Mouse (Mus musculus) kidney, adult 11 months (tissue): Measurements from ENCODE around the gene Tspan5.

ENCODE experiments used
- DNase-seq: peaks from one replicate; pipeline ENCODE4 v3.0.0; 2022

Gene Tspan5

DNA sequence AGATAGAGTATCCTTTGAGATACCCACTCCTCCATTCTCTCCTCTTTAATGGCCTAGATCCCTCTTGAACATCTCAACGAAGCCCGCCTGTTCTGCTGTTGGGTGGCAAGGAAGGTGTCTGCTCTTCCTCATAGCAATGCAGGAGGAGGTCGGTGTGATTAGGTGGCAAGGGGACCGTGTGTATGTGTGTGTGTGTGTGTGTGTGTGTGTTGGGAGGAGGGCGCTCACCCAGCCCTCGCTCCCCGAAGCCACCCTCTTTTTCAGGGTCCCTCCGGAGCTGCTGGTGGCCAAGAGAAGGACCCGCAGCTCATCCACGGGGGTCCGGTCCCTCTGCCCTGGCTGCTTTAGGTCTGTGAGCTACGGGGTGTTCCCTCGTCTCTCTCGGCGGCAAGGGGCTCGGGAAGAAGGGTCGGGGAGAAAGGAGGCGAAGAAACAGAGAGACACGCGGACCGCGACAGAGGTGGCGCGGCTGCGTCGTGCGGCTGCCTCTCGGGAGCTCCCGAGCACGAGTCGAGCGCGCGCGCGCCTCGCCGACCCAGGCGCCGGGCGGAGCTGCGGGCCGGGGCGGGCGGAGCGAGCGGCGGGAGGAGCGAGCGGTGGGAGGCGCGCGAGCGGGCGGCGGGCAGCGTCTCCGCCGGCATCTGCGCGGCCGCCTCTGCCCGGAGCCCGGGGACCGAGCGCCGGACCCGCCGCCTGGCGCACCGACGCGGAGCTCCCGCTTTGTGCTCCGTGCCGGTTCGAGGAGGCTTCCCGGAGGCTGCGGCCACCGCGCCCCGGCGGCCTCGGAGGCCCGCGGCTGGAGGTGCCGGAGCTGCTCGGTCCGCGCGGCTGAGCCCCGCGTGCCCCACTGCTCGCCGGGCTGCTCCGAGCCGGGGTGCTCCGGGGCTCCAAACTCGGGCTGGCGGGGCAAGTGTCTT, at the start of gene Tspan5:
Gene Tspan5, plus strand, starts transcription at position 547 of the 917 bp plus-strand sequence.
- peak; percentile 57 for DNase-seq

DNA sequence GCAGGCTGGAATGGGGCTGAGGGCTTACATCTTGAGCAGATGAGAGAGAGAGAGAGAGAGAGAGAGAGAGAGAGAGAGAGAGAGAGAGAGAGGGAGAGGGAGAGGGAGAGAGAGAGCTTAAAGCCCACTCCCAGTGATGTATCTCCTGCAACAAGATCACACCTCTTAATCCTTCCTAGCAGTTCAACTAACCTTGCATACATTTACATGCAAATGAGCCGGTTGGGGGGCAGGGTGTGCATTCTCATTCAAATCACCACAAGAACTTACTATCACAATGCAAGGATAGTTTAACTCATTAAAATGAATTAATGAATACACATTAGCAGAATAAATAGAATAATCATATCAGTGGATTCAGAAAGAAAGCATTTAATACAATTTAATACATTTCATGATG, 49.7 kb upstream of the Tspan5 start:
- no peak for DNase-seq

DNA sequence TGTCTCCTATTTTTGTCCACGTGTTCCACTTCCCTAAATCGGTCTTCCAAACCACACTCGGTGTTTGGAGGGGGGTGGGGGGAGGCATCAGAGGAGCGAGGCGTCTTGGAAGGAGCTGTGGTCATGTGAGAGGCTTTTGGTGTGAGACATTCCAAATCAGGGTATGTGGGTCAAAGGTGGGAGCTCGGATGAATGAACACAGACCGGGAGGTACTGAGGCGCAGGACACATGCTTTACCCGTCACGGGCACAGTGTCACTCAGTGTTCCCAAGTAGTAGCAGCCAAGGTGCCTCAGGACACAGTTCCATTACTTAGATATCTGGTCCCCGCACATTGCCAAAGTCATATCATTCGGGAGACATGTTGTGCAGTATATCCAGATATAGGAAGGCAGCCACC, 38.6 kb upstream of the Tspan5 start:
- DNase-seq = peak; percentile 63

DNA sequence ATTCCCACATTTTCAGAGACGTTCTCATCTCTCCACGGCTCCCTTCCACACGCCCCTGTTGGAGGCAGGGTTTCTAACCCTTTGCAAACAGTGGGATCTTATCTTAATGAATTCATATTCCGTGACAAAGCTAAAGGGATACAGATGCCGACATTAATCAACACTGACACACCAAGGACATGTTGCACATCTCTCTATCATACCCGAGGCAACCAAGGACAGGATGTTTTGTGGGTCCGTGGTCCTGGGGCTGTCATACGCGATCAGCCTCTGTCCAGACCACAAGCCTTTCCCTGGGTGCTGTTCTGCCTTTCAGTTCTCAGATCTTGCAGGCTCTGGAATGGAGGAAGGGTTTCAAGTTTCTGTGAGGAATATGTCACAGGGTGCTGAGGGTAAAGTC, 37.5 kb upstream of the Tspan5 start:
- DNase-seq = no peak

DNA sequence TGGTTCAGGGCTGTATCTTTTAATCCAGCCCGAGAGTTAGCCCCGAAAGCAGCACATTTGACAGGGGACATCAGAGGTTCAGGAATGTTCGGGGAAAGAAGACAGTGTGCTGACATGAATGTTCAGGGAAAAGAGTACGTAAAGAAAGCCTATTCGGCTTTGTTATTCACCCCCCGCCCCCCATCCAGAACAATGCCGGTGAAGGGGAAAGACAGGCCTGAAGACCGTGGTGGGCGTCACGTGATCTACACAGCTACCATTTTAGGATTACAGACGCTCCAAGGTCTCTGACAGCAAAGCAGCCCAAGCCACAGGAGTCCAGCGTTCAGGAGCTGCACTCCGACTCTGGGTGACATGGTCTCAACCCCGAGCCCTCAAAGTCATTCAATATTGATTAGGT, 36.1 kb upstream of the Tspan5 start:
- no peak for DNase-seq

DNA sequence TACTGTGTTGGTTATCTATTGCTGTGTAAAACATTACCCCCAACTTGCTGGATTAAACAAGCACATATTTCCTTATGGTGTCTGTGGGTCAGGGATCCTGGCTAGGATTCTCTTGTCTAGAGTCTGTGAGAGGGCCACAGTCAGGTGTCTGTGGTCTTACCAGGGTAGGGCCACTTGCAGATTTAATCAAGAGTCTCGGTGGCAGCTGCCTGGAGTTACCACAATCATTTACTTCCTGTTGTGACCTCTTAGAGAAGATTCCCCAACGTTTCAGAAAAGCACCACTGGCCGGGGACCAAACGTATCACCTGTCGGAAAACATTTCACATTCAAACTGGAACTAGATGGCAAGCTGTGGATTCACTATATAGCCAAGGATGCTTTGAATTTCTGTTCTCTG, 32.8 kb upstream of the Tspan5 start:
- no peak for DNase-seq

DNA sequence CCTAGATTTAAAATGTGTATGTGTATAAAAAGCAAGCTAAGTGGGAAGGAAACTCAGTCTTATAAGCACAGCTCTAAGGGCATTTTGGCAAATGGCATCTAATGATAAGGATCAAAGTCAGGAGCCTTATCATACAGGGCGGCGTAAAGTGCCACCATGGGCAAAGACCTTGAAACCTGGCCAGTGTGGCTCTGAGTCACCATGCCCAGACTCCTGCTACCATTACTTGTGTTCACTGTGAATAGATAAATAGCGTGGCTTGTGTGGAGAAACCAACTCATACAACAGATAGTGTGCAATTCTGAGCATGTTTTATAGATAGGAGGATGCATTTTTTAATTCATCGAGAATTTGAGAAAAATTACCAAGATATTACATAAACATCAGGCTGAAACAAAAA, 30.0 kb upstream of the Tspan5 start:
- no peak for DNase-seq

DNA sequence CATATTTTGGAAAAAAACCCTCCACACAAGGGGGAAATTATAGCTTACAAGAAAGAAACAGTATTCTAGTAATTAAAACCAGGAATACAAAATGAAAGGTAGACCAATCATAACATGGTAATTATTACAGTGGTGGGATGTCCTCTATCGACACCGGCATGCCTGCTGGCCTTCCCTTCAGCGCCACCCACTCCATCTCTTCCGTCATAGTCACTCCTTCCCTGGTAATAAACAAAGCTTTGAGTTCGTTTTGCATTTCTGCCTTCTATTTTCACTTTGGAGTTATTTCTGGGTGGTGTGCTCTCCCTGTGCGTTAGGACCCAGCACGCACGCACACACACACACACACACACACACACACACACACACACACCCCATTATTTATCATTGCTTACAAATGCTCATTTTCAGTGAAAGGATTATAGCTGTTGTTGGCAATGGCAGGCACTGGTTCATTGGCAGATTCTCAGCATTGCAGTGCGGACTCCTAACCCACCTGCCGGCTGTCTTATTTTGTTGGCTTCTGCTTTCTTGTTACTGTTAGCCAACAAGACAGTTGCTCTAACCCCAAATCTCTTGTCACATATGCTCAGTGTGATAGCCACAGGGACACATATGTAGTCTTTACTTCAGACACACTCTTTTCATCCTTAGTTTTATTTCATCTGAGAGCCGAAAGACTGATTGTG, 29.4 kb upstream of the Tspan5 start:
- no peak for DNase-seq

DNA sequence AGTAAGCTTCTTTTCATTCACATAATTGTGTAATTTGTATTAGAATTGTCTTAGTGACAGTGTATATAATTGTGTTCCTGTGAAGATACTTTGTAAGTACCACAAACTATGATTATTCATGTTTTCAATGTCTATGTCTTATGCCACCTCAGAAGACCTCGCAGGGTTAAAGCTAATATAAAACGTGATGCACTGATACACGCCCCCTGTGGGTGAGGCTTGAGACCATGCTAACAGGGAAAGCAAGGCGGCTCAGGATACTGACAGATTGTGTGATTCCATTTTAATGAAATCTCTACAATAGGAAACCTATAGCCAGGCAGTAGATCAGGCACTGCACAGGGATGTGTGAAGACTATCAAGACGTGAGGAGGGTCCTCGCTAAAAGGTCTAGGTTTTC, 28.9 kb upstream of the Tspan5 start:
- no peak for DNase-seq

DNA sequence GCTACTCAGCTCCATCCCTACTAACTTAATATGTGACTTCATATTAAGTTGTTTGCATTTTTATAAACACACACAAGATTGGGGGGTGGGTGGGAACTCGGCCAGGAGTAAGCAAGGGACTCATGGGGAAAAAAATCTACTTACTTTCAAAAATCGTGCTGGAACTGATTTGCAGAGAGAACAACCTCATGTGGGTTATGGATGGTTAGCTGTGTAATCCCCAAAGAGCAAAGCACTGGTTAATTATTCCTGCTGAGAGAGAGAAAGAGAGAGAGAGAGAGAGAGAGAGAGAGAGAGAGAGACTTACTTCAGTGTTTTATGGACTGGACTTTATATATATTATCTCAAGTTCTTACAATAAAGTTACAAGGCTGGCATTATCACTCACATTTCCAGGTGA, 27.2 kb upstream of the Tspan5 start:
- DNase-seq = no peak

DNA sequence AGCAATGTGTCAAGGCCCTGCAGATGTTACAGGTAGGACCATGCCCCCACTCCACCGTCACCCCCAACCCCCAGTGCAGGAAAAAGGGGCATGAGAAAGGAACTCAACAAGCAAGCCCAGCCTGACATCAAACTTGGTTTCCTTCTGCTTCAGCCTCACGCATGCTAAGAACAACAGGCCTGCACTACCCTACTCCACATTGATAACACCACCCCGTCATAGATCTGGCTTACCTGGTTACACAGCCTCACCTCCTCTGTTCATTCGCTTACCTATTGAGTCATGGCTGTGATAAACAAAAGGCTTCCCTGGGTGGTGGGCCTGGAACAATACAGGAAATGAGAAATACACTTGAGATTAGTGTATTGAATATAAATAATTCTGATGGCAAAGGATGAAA, 26.8 kb upstream of the Tspan5 start:
- no peak for DNase-seq

DNA sequence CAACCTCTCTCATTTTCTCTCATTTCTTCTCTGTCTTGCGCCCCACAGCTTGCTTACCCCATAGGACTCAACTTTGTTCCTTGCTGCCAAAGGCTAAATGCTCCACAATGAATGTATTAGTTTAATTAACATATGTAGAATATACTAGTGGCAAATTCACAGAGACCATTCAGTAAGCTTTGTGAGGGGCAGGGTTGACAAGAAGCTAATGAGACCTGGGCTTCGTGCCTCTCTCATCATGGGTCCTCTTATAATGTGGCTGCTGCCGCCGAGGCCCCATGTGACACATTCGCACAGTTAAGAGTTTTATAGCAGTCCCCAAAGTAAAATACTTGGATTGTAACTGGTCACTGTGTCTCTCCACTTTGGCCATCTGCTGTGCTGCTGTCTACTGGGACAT, 25.0 kb upstream of the Tspan5 start:
- no peak for DNase-seq

DNA sequence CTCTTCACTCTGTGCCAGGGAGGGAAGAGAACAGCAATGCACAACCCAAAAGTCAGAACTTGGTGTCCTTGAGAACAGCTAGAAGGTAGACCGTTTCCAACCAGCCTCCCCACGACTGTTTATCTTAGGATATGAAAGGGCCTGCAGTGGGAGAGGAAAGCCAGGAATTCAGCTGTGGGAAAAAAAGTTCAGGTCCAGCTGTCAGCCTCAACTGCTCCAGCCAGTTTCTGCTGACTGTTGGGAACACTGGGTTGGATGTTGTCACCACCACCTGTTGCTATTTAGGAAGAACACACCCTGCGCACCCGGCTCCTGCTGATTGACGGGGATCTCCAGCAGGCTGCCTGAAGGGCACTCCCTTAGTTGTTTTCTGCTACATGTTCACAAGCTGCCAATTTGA, 19.8 kb upstream of the Tspan5 start:
- no peak for DNase-seq

DNA sequence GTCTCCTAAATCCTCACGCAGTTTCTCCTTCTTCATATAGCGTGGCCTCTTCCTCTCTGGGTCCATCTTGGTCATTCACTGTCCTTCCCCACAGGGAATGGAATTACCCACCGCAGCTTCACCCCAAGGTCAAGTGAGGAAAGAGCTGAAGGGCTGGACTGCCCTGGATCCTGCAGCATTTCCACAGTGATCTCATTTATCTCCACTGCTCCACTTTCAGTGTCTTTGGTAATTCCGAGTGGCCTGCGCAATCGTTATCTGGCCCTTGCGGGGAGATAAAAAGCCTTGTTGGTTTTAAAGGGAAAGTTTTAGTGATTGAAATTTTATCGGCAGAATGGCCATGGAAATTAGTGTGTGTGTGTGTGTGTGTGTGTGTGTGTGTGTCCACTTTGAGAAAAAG, 14.4 kb upstream of the Tspan5 start:
- no peak for DNase-seq

DNA sequence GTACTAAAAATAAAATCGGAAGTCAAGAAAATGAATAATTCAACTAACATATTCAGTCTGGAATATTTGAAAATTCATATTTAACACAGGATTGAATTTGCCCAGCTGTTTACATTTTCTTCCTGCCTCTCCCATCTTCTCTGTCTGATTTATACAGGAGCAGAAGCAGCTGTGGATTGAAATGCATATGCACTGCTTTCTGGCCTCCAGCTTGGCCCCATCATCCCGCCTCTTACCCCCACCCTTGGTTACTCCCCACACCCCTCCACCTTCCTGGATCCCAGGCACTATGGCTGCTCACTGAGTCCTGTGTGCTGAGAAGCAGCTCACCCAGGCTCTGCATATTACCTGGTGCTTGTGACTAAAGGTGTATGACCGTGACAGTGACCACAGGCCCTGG, 13.2 kb upstream of the Tspan5 start:
- DNase-seq = no peak

DNA sequence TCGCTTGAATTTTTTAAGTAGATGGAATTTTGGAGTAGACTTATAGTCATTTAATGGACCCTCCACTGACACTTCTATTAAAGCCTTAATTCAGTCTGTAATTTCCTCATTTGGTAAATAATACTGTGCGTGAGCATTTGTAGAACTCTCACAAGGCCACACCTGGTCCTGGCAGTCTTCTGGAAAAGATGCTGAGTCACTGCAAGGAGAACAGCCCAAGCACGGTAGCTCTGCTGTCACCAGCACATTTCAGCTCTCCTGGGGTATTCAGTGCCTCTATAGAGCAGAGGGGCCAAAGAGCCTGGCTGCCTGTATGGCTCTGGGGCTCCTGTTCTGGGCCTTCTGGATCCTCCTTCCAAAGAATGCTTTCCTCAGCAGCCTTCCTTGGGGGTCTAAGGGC, 11.2 kb upstream of the Tspan5 start:
- DNase-seq = no peak

DNA sequence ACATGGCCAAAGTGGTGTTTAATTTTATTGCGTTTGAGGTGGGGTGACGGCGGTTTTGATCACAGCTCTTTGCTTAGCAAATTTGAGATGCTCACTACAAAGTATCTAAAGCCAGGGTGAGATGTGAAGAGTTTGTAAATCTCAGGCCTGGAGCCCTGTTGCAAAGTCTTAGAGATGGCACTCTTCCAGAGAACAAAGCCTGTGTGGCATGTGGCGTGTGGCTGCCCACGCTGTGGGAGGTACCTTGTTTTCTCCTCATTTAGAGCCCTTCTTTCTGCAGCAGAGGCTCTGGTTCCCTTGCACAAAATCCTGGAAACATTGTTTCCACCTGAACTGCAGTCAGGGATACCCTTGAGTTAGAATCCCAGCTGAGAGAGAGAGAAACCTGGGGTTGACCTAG, 6.2 kb upstream of the Tspan5 start:
- no peak for DNase-seq

DNA sequence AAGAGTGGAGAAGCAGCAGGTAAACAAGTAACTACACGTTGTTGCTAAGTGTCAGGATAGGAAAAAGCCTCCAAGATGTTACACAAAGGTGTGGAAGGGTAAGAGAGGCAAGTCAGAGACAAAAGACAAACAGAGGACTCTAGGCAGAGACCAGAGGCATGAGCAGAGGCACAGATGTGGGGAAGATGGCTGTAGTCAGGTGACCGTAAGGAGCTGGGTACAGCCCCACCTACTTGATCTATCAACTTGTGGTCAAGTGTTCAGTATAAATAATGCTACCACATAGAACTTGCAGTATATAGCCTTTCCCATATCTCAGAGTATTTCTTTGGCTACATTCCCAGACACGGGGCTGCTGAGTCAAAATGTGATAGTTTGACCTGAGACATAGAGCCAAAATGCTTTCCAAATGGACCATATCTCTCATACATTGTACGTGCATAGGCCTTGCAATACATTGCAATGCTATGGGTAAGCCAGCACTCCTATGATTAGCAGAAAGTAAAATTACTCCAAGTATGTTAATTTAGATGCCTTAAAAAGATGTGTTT, 2.8 kb upstream of the Tspan5 start:
- DNase-seq = no peak

DNA sequence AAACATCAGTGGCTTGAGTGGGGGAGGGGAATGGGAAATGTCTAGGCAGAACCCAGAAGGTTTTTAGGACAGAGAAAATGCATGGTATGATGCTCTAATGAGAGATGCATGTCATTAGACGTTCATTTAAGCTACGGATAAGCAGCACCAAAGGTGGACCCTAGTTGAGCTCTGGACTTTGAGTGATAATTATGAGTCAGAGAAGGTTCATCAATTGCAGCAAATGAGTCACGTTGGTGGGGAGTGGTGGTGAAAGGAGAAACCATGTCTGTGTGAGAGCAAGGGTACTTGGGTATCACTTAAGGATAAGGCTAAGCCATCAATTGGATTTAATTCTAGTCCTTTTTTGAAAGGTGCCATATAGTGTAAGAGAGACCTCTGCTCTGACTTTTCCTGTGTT, 1.7 kb upstream of the Tspan5 start:
- no peak for DNase-seq

DNA sequence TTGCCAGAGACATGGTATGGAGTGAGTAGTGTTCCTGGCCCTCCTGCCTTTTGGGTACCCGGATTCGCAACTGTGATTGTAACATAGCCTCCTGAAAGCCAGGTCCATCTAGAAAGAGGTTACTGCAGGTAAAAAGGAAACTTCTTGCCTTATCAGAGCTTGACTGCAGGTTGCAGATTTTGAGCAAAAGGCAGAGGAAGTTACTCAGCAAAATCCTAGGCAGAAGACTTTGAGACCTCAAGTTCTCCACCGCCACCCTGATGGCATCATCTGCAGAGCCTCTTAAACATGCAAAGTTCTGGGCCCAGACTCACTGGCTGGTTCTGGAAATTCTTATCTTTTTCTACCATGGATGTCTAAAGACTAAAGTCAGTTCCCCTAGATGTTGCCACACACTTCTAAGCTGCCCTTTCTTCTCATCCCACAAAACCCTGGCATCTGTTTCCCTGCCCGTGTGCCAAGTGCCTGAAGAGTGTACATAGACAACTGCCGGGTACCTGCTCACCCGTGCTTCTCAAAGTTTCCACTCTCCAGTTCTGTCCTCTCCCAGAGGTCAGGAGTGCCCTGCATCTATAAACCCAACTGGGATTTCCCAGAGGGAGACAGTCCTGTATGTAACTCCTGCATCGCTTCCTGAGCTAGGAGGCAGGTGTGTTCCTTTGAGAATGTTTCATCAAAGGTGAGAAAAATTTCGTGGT, 1.0 kb upstream of the Tspan5 start:
- no peak for DNase-seq

DNA sequence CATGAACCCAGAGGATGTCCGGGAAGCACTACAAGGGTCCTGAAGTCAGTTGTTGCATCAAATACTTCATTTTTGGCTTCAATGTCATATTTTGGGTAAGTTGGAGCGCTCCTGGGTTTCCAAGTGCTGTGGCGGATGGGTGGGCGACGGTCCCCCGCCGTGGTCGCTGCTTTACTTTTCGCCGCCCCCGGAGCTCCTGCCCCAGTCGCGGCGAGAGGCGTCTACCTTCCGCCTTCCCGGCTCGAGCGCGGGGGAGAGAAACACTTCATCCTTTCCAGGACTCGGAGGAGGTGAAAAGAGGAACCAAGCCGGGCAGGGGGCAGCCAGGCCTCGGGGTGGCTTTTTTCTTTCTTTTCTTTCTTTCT, 553 bp downstream of the Tspan5 start:
- DNase-seq = no peak

DNA sequence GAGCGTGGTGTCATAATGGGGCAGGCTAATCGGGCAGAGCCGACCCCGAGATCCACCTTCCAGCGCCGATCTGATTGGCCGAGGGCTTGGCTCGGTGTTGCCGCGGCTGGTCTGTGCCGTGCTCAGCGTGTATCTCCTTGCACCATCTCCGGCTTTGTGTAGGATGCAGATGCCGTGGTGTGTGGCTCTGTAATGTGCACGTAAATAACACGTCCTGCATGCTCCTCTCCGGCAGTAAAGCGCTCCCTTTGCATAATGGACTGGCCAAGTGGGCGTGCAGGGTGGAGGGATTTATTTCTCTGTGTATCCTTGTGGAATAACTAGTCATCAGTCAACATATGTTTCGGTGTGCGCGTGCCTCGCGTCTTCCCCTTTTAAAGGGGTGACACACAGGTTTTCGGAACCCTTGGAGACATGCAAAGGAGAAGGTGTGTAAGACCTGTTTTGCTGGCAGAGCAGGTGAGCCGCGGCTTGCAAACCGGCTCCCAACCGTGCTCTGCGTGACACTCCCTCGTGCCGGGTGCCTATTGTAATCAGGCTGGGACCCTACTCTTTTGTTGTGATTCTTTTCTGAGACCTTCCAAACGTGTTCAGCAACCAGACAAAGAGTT, 1.2 kb downstream of the Tspan5 start:
- peak; percentile 57 for DNase-seq
